Comparison of ENCODE assay signal across 9 mouse cellular contexts in genomic region chr5:125800025-125800424, GRCm38 (mm10).
A peak's percentile ranks its signal among the peaks of the same experiment; 100 is the strongest.
DNase-seq lines count a peak whose midpoint lies in the region; ATAC-seq and TF ChIP-seq lines count a peak whose summit lies in the region.
"Had no signal": no experiment of that assay in that cellular context is flagged by ENCODE, and none has a peak within 500 bp of the region (broad histone marks: within the 10 kb centered on the region; RNA-seq: fewer than 3 reads in every experiment).

No protein-coding gene starts in this region.

- H3K4me2 ChIP-seq in midbrain, embryonic 12.5 days (replicated peaks), result peak overlapping the region; percentile 41

- WGBS in midbrain, embryonic 12.5 days, result 10% methylated on average over 11 of the region's 11 CpGs

- intact Hi-C loops in left cerebral cortex, adult 2 months (cut with DNase I), result loop anchor here (1.0 to 10.0 kb wide), 3 partner anchors 91 to 185 kb away; no protein-coding TSS in a partner anchor
- intact Hi-C loops in left cerebral cortex, postnatal 36 days (cut with DNase I), result no loop called here

- no peaks in the 10 kb centered on the region for H3K9me3 ChIP-seq in midbrain, embryonic 12.5 days

- H3K27me3 ChIP-seq in midbrain, embryonic 12.5 days, result no peaks in the 10 kb centered on the region
- H3K27me3 ChIP-seq: megakaryocyte, embryonic 14.5 days had no signal

- peak; percentile 60 for ATAC-seq in midbrain, embryonic 12.5 days (ENCODE audit: low FRiP score, low read depth)

- H3K9ac ChIP-seq in midbrain, embryonic 12.5 days (replicated peaks), result no peak overlapping the region

- no peak overlapping the region for H3K27ac ChIP-seq in left cerebral cortex, adult 2 months
- H3K27ac ChIP-seq in midbrain, embryonic 12.5 days (replicated peaks), result no peak overlapping the region

- TF ChIP-seq CTCF in left cerebral cortex, adult 2 months (IDR thresholded peaks at IDR 0.05), result peak; percentile 69

- no peaks in the 10 kb centered on the region for H3K36me3 ChIP-seq in midbrain, embryonic 12.5 days

- peak; percentile 0 for DNase-seq in cerebellum, adult 11 months
- no peak for DNase-seq in cerebellum, adult 11-12 months
- peak; percentile 40 to 42 for DNase-seq in left cerebral cortex, adult 2 months (ENCODE audit: extremely low spot score in 1 of 2, low spot score in 2 of 2)
- DNase-seq in left cerebral cortex, postnatal 36 days (ENCODE audit: low spot score in 2 of 2), result no peak
- DNase-seq in embryo, embryonic 10 days (ENCODE audit: low spot score), result peak; percentile 73
- DNase-seq in urinary bladder, postnatal 36 days (ENCODE audit: low spot score in 2 of 2), result no peak
- DNase-seq in heart, adult 9 months (ENCODE audit: low spot score in 2 of 2), result no peak

- H3K4me1 ChIP-seq in midbrain, embryonic 12.5 days, result peaks cover 19% of the 10 kb centered on the region
- H3K4me1 ChIP-seq: megakaryocyte, embryonic 14.5 days had no signal

- no peak overlapping the region for H3K4me3 ChIP-seq in left cerebral cortex, adult 2 months
- H3K4me3 ChIP-seq in midbrain, embryonic 12.5 days, result peak overlapping the region; percentile 12; the same call in 1 of the 2 replicates
- H3K4me3 ChIP-seq: megakaryocyte, embryonic 14.5 days had no signal

Comparison
In these comparisons a context has a peak if more than half of its experiments do, and no peak if none do; other contexts are left out.
1. DNase-seq: peak in cerebellum, adult 11 months (single experiment), left cerebral cortex, adult 2 months (2 of 2) and embryo, embryonic 10 days (single experiment); none in cerebellum, adult 11-12 months (single experiment), left cerebral cortex, postnatal 36 days (0 of 2), urinary bladder, postnatal 36 days (0 of 2) and heart, adult 9 months (0 of 2).